Mouse (Mus musculus): ENCODE data around the gene Gm13212. TPM values are rescaled to one million over a fixed set of nuclear protein-coding genes. Genes with fewer than 3 reads are reported as not detected.
"Not testable (repeated sequence)": the region's sequence is repeated elsewhere in the genome, so short reads cannot be mapped to it uniquely, and the experiment has no call there.

The Gm13212 gene
- total and polyA plus RNA-seq, 2 experiments = 0.28 TPM; not detected in 1

GRCm38 (mm10) chr4:145559505-145560099 lies 25.4 kb upstream of the Gm13212 start:
- Histone ChIP-seq H3K27ac (replicated peaks; ENCODE audit: insufficient read depth, low read depth, low read length) (no peak overlapping the region), H3K27me3 (ENCODE audit: control insufficient read depth, insufficient read depth, low read length) (no peaks in the 10 kb centered on the region), H3K36me3 (ENCODE audit: control insufficient read depth, insufficient read depth, low read length) (no peaks in the 10 kb centered on the region), H3K79me2 (ENCODE audit: control insufficient read depth, insufficient read depth, low read length) (no peaks in the 10 kb centered on the region), H3K4me1 (ENCODE audit: control insufficient read depth, insufficient read depth, low read length) (no peaks in the 10 kb centered on the region), H3K9ac (ENCODE audit: low read depth, low read length) (no peak overlapping the region), H3K4me3 (ENCODE audit: insufficient read depth, low read depth, low read length) (no peak overlapping the region)
- DNase-seq (ENCODE audit: extremely low read depth, low read depth, low spot score) = no peak
- TF ChIP-seq POLR2A (IDR thresholded peaks at IDR 0.05; ENCODE audit: extremely low read depth, insufficient read depth, low read length) (no peak), CTCF (IDR thresholded peaks at IDR 0.05; ENCODE audit: low read depth, low read length) (no peak)
- WGBS = 34% methylated on average over 3 of the region's 3 CpGs

GRCm38 (mm10) chr4:145564111-145564821 lies 20.7 kb upstream of the Gm13212 start:
- no peaks in the 10 kb centered on the region for H3K4me1 ChIP-seq (ENCODE audit: control insufficient read depth, insufficient read depth, low read length)
- H3K4me3 ChIP-seq (ENCODE audit: insufficient read depth, low read depth, low read length) = no peak overlapping the region
- no peaks in the 10 kb centered on the region for H3K27me3 ChIP-seq (ENCODE audit: control insufficient read depth, insufficient read depth, low read length)
- WGBS = 58% methylated on average over 3 of the region's 3 CpGs
- no peaks in the 10 kb centered on the region for H3K79me2 ChIP-seq (ENCODE audit: control insufficient read depth, insufficient read depth, low read length)
- no peak overlapping the region for H3K9ac ChIP-seq (ENCODE audit: low read depth, low read length)
- no peaks in the 10 kb centered on the region for H3K36me3 ChIP-seq (ENCODE audit: control insufficient read depth, insufficient read depth, low read length)
- TF ChIP-seq POLR2A (IDR thresholded peaks at IDR 0.05; ENCODE audit: extremely low read depth, insufficient read depth, low read length) (no peak), CTCF (IDR thresholded peaks at IDR 0.05; ENCODE audit: low read depth, low read length) (no peak)
- no peak for DNase-seq (ENCODE audit: extremely low read depth, low read depth, low spot score)
- H3K27ac ChIP-seq (replicated peaks; ENCODE audit: insufficient read depth, low read depth, low read length) = no peak overlapping the region

GRCm38 (mm10) chr4:145570461-145570860 lies 14.5 kb upstream of the Gm13212 start:
- not testable (repeated sequence) for H3K4me1 ChIP-seq (ENCODE audit: control insufficient read depth, insufficient read depth, low read length); DNase-seq (ENCODE audit: extremely low read depth, low read depth, low spot score); H3K79me2 ChIP-seq (ENCODE audit: control insufficient read depth, insufficient read depth, low read length); H3K36me3 ChIP-seq (ENCODE audit: control insufficient read depth, insufficient read depth, low read length); H3K27me3 ChIP-seq (ENCODE audit: control insufficient read depth, insufficient read depth, low read length); H3K27ac ChIP-seq (replicated peaks; ENCODE audit: insufficient read depth, low read depth, low read length); H3K4me3 ChIP-seq (ENCODE audit: insufficient read depth, low read depth, low read length); H3K9ac ChIP-seq (ENCODE audit: low read depth, low read length)
- 81% methylated on average over 7 of the region's 10 CpGs for WGBS

- not testable (repeated sequence) for H3K4me1 ChIP-seq (ENCODE audit: control insufficient read depth, insufficient read depth, low read length); H3K4me3 ChIP-seq (ENCODE audit: insufficient read depth, low read depth, low read length); H3K9ac ChIP-seq (ENCODE audit: low read depth, low read length); H3K36me3 ChIP-seq (ENCODE audit: control insufficient read depth, insufficient read depth, low read length); DNase-seq (ENCODE audit: extremely low read depth, low read depth, low spot score); H3K27me3 ChIP-seq (ENCODE audit: control insufficient read depth, insufficient read depth, low read length); H3K79me2 ChIP-seq (ENCODE audit: control insufficient read depth, insufficient read depth, low read length); H3K27ac ChIP-seq (replicated peaks; ENCODE audit: insufficient read depth, low read depth, low read length)
- WGBS = 83% methylated on average over 8 of the region's 8 CpGs
Measured at GRCm38 (mm10) chr4:145576623-145577022, 8.3 kb upstream of the Gm13212 start.

- H3K9ac ChIP-seq (ENCODE audit: low read depth, low read length); H3K4me1 ChIP-seq (ENCODE audit: control insufficient read depth, insufficient read depth, low read length); H3K79me2 ChIP-seq (ENCODE audit: control insufficient read depth, insufficient read depth, low read length); DNase-seq (ENCODE audit: extremely low read depth, low read depth, low spot score); H3K27me3 ChIP-seq (ENCODE audit: control insufficient read depth, insufficient read depth, low read length); H3K36me3 ChIP-seq (ENCODE audit: control insufficient read depth, insufficient read depth, low read length); H3K27ac ChIP-seq (replicated peaks; ENCODE audit: insufficient read depth, low read depth, low read length); H3K4me3 ChIP-seq (ENCODE audit: insufficient read depth, low read depth, low read length): not testable (repeated sequence)
- 89% methylated on average over 1 of the region's 1 CpGs for WGBS
Measured at GRCm38 (mm10) chr4:145580333-145580732, 4.6 kb upstream of the Gm13212 start.

- H3K36me3 ChIP-seq (ENCODE audit: control insufficient read depth, insufficient read depth, low read length); H3K4me3 ChIP-seq (ENCODE audit: insufficient read depth, low read depth, low read length); H3K27me3 ChIP-seq (ENCODE audit: control insufficient read depth, insufficient read depth, low read length); H3K27ac ChIP-seq (replicated peaks; ENCODE audit: insufficient read depth, low read depth, low read length); H3K79me2 ChIP-seq (ENCODE audit: control insufficient read depth, insufficient read depth, low read length); DNase-seq (ENCODE audit: extremely low read depth, low read depth, low spot score); H3K4me1 ChIP-seq (ENCODE audit: control insufficient read depth, insufficient read depth, low read length); H3K9ac ChIP-seq (ENCODE audit: low read depth, low read length): not testable (repeated sequence)
- 82% methylated on average over 2 of the region's 2 CpGs for WGBS
Measured at GRCm38 (mm10) chr4:145586046-145586445, 1.1 kb downstream of the Gm13212 start.

- not testable (repeated sequence) for H3K27ac ChIP-seq (replicated peaks; ENCODE audit: insufficient read depth, low read depth, low read length); H3K27me3 ChIP-seq (ENCODE audit: control insufficient read depth, insufficient read depth, low read length); H3K9ac ChIP-seq (ENCODE audit: low read depth, low read length); H3K79me2 ChIP-seq (ENCODE audit: control insufficient read depth, insufficient read depth, low read length); H3K36me3 ChIP-seq (ENCODE audit: control insufficient read depth, insufficient read depth, low read length); H3K4me1 ChIP-seq (ENCODE audit: control insufficient read depth, insufficient read depth, low read length); DNase-seq (ENCODE audit: extremely low read depth, low read depth, low spot score); H3K4me3 ChIP-seq (ENCODE audit: insufficient read depth, low read depth, low read length)
- WGBS = 53% methylated on average over 1 of the region's 1 CpGs
Measured at GRCm38 (mm10) chr4:145594183-145594582, 9.2 kb downstream of the Gm13212 start.

- not testable (repeated sequence) for DNase-seq (ENCODE audit: extremely low read depth, low read depth, low spot score); H3K79me2 ChIP-seq (ENCODE audit: control insufficient read depth, insufficient read depth, low read length); H3K9ac ChIP-seq (ENCODE audit: low read depth, low read length); H3K27ac ChIP-seq (replicated peaks; ENCODE audit: insufficient read depth, low read depth, low read length); H3K4me1 ChIP-seq (ENCODE audit: control insufficient read depth, insufficient read depth, low read length); H3K4me3 ChIP-seq (ENCODE audit: insufficient read depth, low read depth, low read length); H3K36me3 ChIP-seq (ENCODE audit: control insufficient read depth, insufficient read depth, low read length); H3K27me3 ChIP-seq (ENCODE audit: control insufficient read depth, insufficient read depth, low read length)
- 84% methylated on average over 4 of the region's 4 CpGs for WGBS
Measured at GRCm38 (mm10) chr4:145594798-145595197, 9.8 kb downstream of the Gm13212 start.
